Mouse (Mus musculus) stomach, embryonic 15.5 days (tissue): Measurements from ENCODE around the gene Hrh1. TPM values are rescaled to one million over a fixed set of nuclear protein-coding genes. Genes with fewer than 3 reads are reported as not detected.

ENCODE experiments used
- ATAC-seq: fragments of 200-750 bp; cut with Nextera tagmentation; 2 replicates; pipeline ENCODE4 v1.8.0; 2017; ENCODE audit warnings: low read depth, moderate number of reproducible peaks, moderate TSS enrichment; ENCODE audit not compliant: insufficient read depth, low FRiP score
- H3K27ac ChIP-seq: fragments of 300-500 bp; sonication (generic); 2 replicates; pipeline ENCODE4 v1.5.1; 2015; ENCODE audit warnings: mild to moderate bottlenecking, inconsistent platforms
- H3K27me3 ChIP-seq: fragments of 300-500 bp; sonication (generic); replicated peaks from 2 replicates; pipeline ENCODE4 v1.6.1; 2015; ENCODE audit warnings: inconsistent platforms
- H3K36me3 ChIP-seq: fragments of 300-500 bp; sonication (generic); 2 replicates; pipeline ENCODE4 v1.6.1; 2015; ENCODE audit warnings: inconsistent platforms
- H3K4me1 ChIP-seq: fragments of 300-500 bp; sonication (generic); 2 replicates; pipeline ENCODE4 v1.6.1; 2015; ENCODE audit warnings: inconsistent platforms
- H3K4me2 ChIP-seq: fragments of 300-500 bp; sonication (generic); 2 replicates; pipeline ENCODE4 v1.6.1; 2015; ENCODE audit warnings: mild to moderate bottlenecking, inconsistent platforms
- H3K4me3 ChIP-seq: fragments of 300-500 bp; sonication (generic); replicated peaks from 2 replicates; pipeline ENCODE4 v1.5.1; 2015; ENCODE audit warnings: inconsistent platforms
- H3K9ac ChIP-seq: fragments of 300-500 bp; sonication (generic); 2 replicates; pipeline ENCODE4 v1.6.1; 2015; ENCODE audit warnings: inconsistent platforms
- H3K9me3 ChIP-seq: fragments of 300-500 bp; sonication (generic); 2 replicates; pipeline ENCODE4 v1.6.1; 2016; ENCODE audit warnings: inconsistent platforms
- WGBS: fragments of 180-500 bp; shearing (Covaris S2); methylation state at CpG from one replicate; pipeline ENCODE4 v1.1.7; 2015; 5-methylcytosine and 5-hydroxymethylcytosine counted together
- polyA plus RNA-seq: library from polyadenylated mRNA; unstranded; fragments of >200 nt; fragmentation: Nextera tagmentation; extraction: Ambion mirVana; gene quantifications from 2 replicates; pipeline ENCODE4 v1.2.1, GENCODE M21; 2015

Gene Hrh1
- polyA plus RNA-seq, 1 experiment from 2014 or later = 0.36 TPM

- H3K27ac ChIP-seq = no peak overlapping the region
- no peaks in the 10 kb centered on the region for H3K27me3 ChIP-seq
- H3K4me3 ChIP-seq = no peak overlapping the region
- H3K4me1 ChIP-seq = 0 out of 2 replicates have a peak, but pooled peaks cover 2% of the 10 kb centered on the region
- no peak overlapping the region for H3K9ac ChIP-seq
- H3K4me2 ChIP-seq = no peak overlapping the region
- WGBS = 59% methylated on average over 4 of the region's 4 CpGs
- H3K9me3 ChIP-seq = no peaks in the 10 kb centered on the region
- H3K36me3 ChIP-seq = no peaks in the 10 kb centered on the region
- ATAC-seq = no peak
These were observed 9.9 kb upstream of the Hrh1 start for GRCm38 (mm10) chr6:114387855-114388254.

GRCm38 (mm10) chr6:114390129-114390528, 7.6 kb upstream of the Hrh1 start:
- 66% methylated on average over 2 of the region's 2 CpGs for WGBS

GRCm38 (mm10) chr6:114394982-114395381, 2.8 kb upstream of the Hrh1 start:
- no peak overlapping the region for H3K27ac ChIP-seq
- ATAC-seq = no peak
- no peaks in the 10 kb centered on the region for H3K9me3 ChIP-seq
- WGBS = 54% methylated on average over 4 of the region's 4 CpGs
- no peaks in the 10 kb centered on the region for H3K36me3 ChIP-seq
- peaks cover 29% of the 10 kb centered on the region for H3K27me3 ChIP-seq
- peaks cover 12% of the 10 kb centered on the region; the same call in 1 of the 2 replicates for H3K4me1 ChIP-seq
- H3K4me2 ChIP-seq = no peak overlapping the region
- no peak overlapping the region for H3K4me3 ChIP-seq
- H3K9ac ChIP-seq = no peak overlapping the region

More at GRCm38 (mm10) chr6:114390129-114390528, 7.6 kb upstream of the Hrh1 start:
- Histone ChIP-seq H3K9me3 (no peaks in the 10 kb centered on the region), H3K4me1 (0 out of 2 replicates have a peak, but pooled peaks cover 2% of the 10 kb centered on the region), H3K9ac (no peak overlapping the region), H3K4me2 (no peak overlapping the region), H3K4me3 (no peak overlapping the region), H3K27ac (no peak overlapping the region), H3K36me3 (no peaks in the 10 kb centered on the region), H3K27me3 (no peaks in the 10 kb centered on the region)
- ATAC-seq = no peak

- 56% methylated on average over 4 of the region's 4 CpGs for WGBS
- no peaks in the 10 kb centered on the region for H3K36me3 ChIP-seq
- no peak overlapping the region for H3K27ac ChIP-seq
- H3K4me3 ChIP-seq = no peak overlapping the region
- H3K4me2 ChIP-seq = 0 out of 2 replicates have a peak overlapping the region, but pooled peaks have one; percentile 9
- H3K4me1 ChIP-seq = peaks cover 12% of the 10 kb centered on the region; the same call in 1 of the 2 replicates
- no peak overlapping the region for H3K9ac ChIP-seq
- peaks cover 36% of the 10 kb centered on the region for H3K27me3 ChIP-seq
- no peaks in the 10 kb centered on the region for H3K9me3 ChIP-seq
- ATAC-seq = no peak
These were observed 1.1 kb upstream of the Hrh1 start for GRCm38 (mm10) chr6:114396605-114397004.

- no peaks in the 10 kb centered on the region for H3K9me3 ChIP-seq
- H3K4me2 ChIP-seq = peak overlapping the region; percentile 95
- no peaks in the 10 kb centered on the region for H3K36me3 ChIP-seq
- peak overlapping the region; percentile 52 for H3K4me3 ChIP-seq
- 11% methylated on average over 11 of the region's 11 CpGs for WGBS
- no peak overlapping the region for H3K9ac ChIP-seq
- no peak overlapping the region for H3K27ac ChIP-seq
- H3K27me3 ChIP-seq = peaks cover 36% of the 10 kb centered on the region
- no peak for ATAC-seq
- peaks cover 12% of the 10 kb centered on the region; the same call in 1 of the 2 replicates for H3K4me1 ChIP-seq
These were observed 456 bp upstream of the Hrh1 start for GRCm38 (mm10) chr6:114397280-114397679.

- peak overlapping the region; percentile 52 for H3K4me3 ChIP-seq
- ATAC-seq = no peak
- no peaks in the 10 kb centered on the region for H3K36me3 ChIP-seq
- no peak overlapping the region for H3K27ac ChIP-seq
- H3K27me3 ChIP-seq = peaks cover 36% of the 10 kb centered on the region
- peaks cover 16% of the 10 kb centered on the region; the same call in 1 of the 2 replicates for H3K4me1 ChIP-seq
- no peaks in the 10 kb centered on the region for H3K9me3 ChIP-seq
- H3K4me2 ChIP-seq = peak overlapping the region; percentile 95
- WGBS = 8% methylated on average over 9 of the region's 9 CpGs
- H3K9ac ChIP-seq = no peak overlapping the region
These were observed 890 bp downstream of the Hrh1 start for GRCm38 (mm10) chr6:114398626-114399025.

GRCm38 (mm10) chr6:114400387-114400786, 2.7 kb downstream of the Hrh1 start:
- H3K9me3 ChIP-seq = no peaks in the 10 kb centered on the region
- H3K4me1 ChIP-seq = peaks cover 19% of the 10 kb centered on the region; the same call in 1 of the 2 replicates
- no peaks in the 10 kb centered on the region for H3K36me3 ChIP-seq
- H3K27me3 ChIP-seq = peaks cover 36% of the 10 kb centered on the region
- H3K4me2 ChIP-seq = no peak overlapping the region
- no peak overlapping the region for H3K27ac ChIP-seq
- ATAC-seq = no peak
- H3K9ac ChIP-seq = no peak overlapping the region
- H3K4me3 ChIP-seq = no peak overlapping the region
- 71% methylated on average over 10 of the region's 10 CpGs for WGBS

- Histone ChIP-seq H3K9ac (no peak overlapping the region), H3K4me2 (no peak overlapping the region), H3K27ac (no peak overlapping the region), H3K27me3 (peaks cover 36% of the 10 kb centered on the region), H3K4me3 (no peak overlapping the region), H3K4me1 (peaks cover 19% of the 10 kb centered on the region; the same call in 1 of the 2 replicates), H3K36me3 (no peaks in the 10 kb centered on the region), H3K9me3 (no peaks in the 10 kb centered on the region)
- WGBS = 85% methylated on average over 8 of the region's 8 CpGs
- no peak for ATAC-seq
These were observed 3.1 kb downstream of the Hrh1 start for GRCm38 (mm10) chr6:114400841-114401240.

- Histone ChIP-seq H3K9ac (no peak overlapping the region), H3K9me3 (no peaks in the 10 kb centered on the region), H3K27ac (no peak overlapping the region), H3K4me1 (peaks cover 19% of the 10 kb centered on the region; the same call in 1 of the 2 replicates), H3K36me3 (no peaks in the 10 kb centered on the region), H3K4me3 (no peak overlapping the region), H3K4me2 (no peak overlapping the region), H3K27me3 (peaks cover 31% of the 10 kb centered on the region)
- WGBS = 72% methylated on average over 2 of the region's 2 CpGs
- no peak for ATAC-seq
These were observed 4.4 kb downstream of the Hrh1 start for GRCm38 (mm10) chr6:114402161-114402560.

- peaks cover 21% of the 10 kb centered on the region for H3K27me3 ChIP-seq
- H3K4me2 ChIP-seq = no peak overlapping the region
- 21% methylated on average over 7 of the region's 8 CpGs for WGBS
- H3K9me3 ChIP-seq = no peaks in the 10 kb centered on the region
- no peak overlapping the region for H3K9ac ChIP-seq
- H3K27ac ChIP-seq = no peak overlapping the region
- H3K36me3 ChIP-seq = no peaks in the 10 kb centered on the region
- ATAC-seq = no peak
- peaks cover 8% of the 10 kb centered on the region; the same call in 1 of the 2 replicates for H3K4me1 ChIP-seq
- H3K4me3 ChIP-seq = no peak overlapping the region
These were observed 5.9 kb downstream of the Hrh1 start for GRCm38 (mm10) chr6:114403632-114404031.

- peaks cover 8% of the 10 kb centered on the region; the same call in 1 of the 2 replicates for H3K4me1 ChIP-seq
- no peak overlapping the region for H3K9ac ChIP-seq
- 37% methylated on average over 5 of the region's 5 CpGs for WGBS
- H3K27ac ChIP-seq = no peak overlapping the region
- no peaks in the 10 kb centered on the region for H3K9me3 ChIP-seq
- no peak for ATAC-seq
- no peaks in the 10 kb centered on the region for H3K36me3 ChIP-seq
- no peak overlapping the region for H3K4me2 ChIP-seq
- peaks cover 21% of the 10 kb centered on the region for H3K27me3 ChIP-seq
- H3K4me3 ChIP-seq = no peak overlapping the region
These were observed 6.4 kb downstream of the Hrh1 start for GRCm38 (mm10) chr6:114404128-114404527.

GRCm38 (mm10) chr6:114404774-114405468, 7.2 kb downstream of the Hrh1 start:
- Histone ChIP-seq H3K9me3 (no peaks in the 10 kb centered on the region), H3K4me2 (no peak overlapping the region), H3K27ac (no peak overlapping the region), H3K27me3 (peaks cover 13% of the 10 kb centered on the region), H3K9ac (no peak overlapping the region), H3K4me1 (peaks cover 8% of the 10 kb centered on the region; the same call in 1 of the 2 replicates), H3K4me3 (no peak overlapping the region), H3K36me3 (no peaks in the 10 kb centered on the region)
- 85% methylated on average over 7 of the region's 7 CpGs for WGBS
- ATAC-seq = no peak
